Mouse (Mus musculus) midbrain, postnatal 0 days (tissue): ENCODE data around the gene Il21r. TPM values are rescaled to one million over a fixed set of nuclear protein-coding genes. Genes with fewer than 3 reads are reported as not detected.

ENCODE experiments used
- ATAC-seq: fragments of 200-750 bp; cut with Nextera tagmentation; 2 replicates; pipeline ENCODE4 v1.8.0; 2017; ENCODE audit warnings: moderate number of reproducible peaks, mild to moderate bottlenecking, moderate TSS enrichment, moderate library complexity; ENCODE audit not compliant: low FRiP score
- DNase-seq: peaks from one replicate; pipeline ENCODE4 v3.0.0-alpha.2; 2015; ENCODE audit warnings: low spot score
- H3K27ac ChIP-seq: fragments of 300-500 bp; sonication (generic); 2 replicates; pipeline ENCODE4 v1.5.1; 2014; ENCODE audit warnings: low read depth, mild to moderate bottlenecking, low read length, mixed read lengths
- H3K27me3 ChIP-seq: fragments of 300-500 bp; sonication (generic); 2 replicates; pipeline ENCODE4 v1.6.1; 2014; ENCODE audit warnings: low read length, control low read depth, mixed read lengths; ENCODE audit not compliant: insufficient read depth
- H3K36me3 ChIP-seq: fragments of 300-500 bp; sonication (generic); 2 replicates; pipeline ENCODE4 v1.6.1; 2014; ENCODE audit warnings: low read length, control low read depth, mixed read lengths; ENCODE audit not compliant: insufficient read depth
- H3K4me1 ChIP-seq: fragments of 300-500 bp; sonication (generic); 2 replicates; pipeline ENCODE4 v1.6.1; 2014; ENCODE audit warnings: mild to moderate bottlenecking, control low read depth, antibody characterized with exemption, low read length, mixed read lengths; ENCODE audit not compliant: insufficient read depth
- H3K4me2 ChIP-seq: fragments of 300-500 bp; sonication (generic); 2 replicates; pipeline ENCODE4 v1.6.1; 2014; ENCODE audit warnings: low read depth, mild to moderate bottlenecking, low read length, mixed read lengths; ENCODE audit not compliant: poor library complexity, severe bottlenecking
- H3K4me3 ChIP-seq: fragments of 300-500 bp; sonication (generic); 2 replicates; pipeline ENCODE4 v1.5.1; 2014; ENCODE audit warnings: low read depth, mild to moderate bottlenecking, low read length, moderate library complexity
- H3K9ac ChIP-seq: fragments of 300-500 bp; sonication (generic); replicated peaks from 2 replicates; pipeline ENCODE4 v1.6.1; 2014; ENCODE audit warnings: mild to moderate bottlenecking, low read length, moderate library complexity, mixed read lengths; ENCODE audit not compliant: poor library complexity, severe bottlenecking
- H3K9me3 ChIP-seq: fragments of 300-500 bp; sonication (generic); 2 replicates; pipeline ENCODE4 v1.6.1; 2016; ENCODE audit warnings: low read length, control low read depth
- CTCF ChIP-seq: IDR thresholded peaks from 2 replicates; pipeline ENCODE4 v1.5.1; 2016; ENCODE audit warnings: antibody characterized with exemption, mild to moderate bottlenecking
- WGBS: fragments of 180-500 bp; shearing (Covaris S2); extraction: QIAGEN DNeasy Blood & Tissue Kit; methylation state at CpG from one replicate; pipeline ENCODE4 v1.1.7; 2014; 5-methylcytosine and 5-hydroxymethylcytosine counted together
- polyA plus RNA-seq: library from polyadenylated mRNA; unstranded; fragments of >200 nt; fragmentation: Nextera tagmentation; extraction: Ambion mirVana; gene quantifications from 2 replicates; pipeline ENCODE4 v1.2.1, GENCODE M21; 2015
- total RNA-seq: library from RNA; depleted of rRNA; stranded (reverse); fragments of >200 nt; gene quantifications from 2 replicates; pipeline ENCODE4 v1.2.3, GENCODE M21; 2014

Gene Il21r
- total and polyA plus RNA-seq, 2 experiments from 2014 or later = 0.21 to 0.44 TPM

GRCm38 (mm10) chr7:125607384-125608182 is 4.4 kb downstream of the Il21r start:
- Histone ChIP-seq H3K4me3 (no peak overlapping the region), H3K9me3 (no peaks in the 10 kb centered on the region)

GRCm38 (mm10) chr7:125608183-125608688 is 5.0 kb downstream of the Il21r start:
- DNase-seq (no peak), ATAC-seq (no peak)
- no peaks in the 10 kb centered on the region for H3K27me3 ChIP-seq
- H3K9ac ChIP-seq = no peak overlapping the region
- no peaks in the 10 kb centered on the region for H3K9me3 ChIP-seq
- no peaks in the 10 kb centered on the region for H3K36me3 ChIP-seq
- no peaks in the 10 kb centered on the region for H3K4me1 ChIP-seq
- no peak overlapping the region for H3K4me3 ChIP-seq
- 91% methylated on average over 4 of the region's 4 CpGs for WGBS
- TF ChIP-seq CTCF = no peak
- no peak overlapping the region for H3K4me2 ChIP-seq
- no peak overlapping the region for H3K27ac ChIP-seq

More at GRCm38 (mm10) chr7:125607384-125608182, 4.4 kb downstream of the Il21r start:
- no peaks in the 10 kb centered on the region for H3K36me3 ChIP-seq
- DNase-seq (no peak), ATAC-seq (no peak)
- no peak overlapping the region for H3K4me2 ChIP-seq
- H3K4me1 ChIP-seq = no peaks in the 10 kb centered on the region
- H3K27me3 ChIP-seq = no peaks in the 10 kb centered on the region
- no peak overlapping the region for H3K9ac ChIP-seq
- no peak overlapping the region for H3K27ac ChIP-seq
- no peak for TF ChIP-seq CTCF
- 62% methylated on average over 6 of the region's 6 CpGs for WGBS

- no peak overlapping the region for H3K4me3 ChIP-seq
- 89% methylated on average over 5 of the region's 5 CpGs for WGBS
- no peaks in the 10 kb centered on the region for H3K4me1 ChIP-seq
- ATAC-seq (no peak), DNase-seq (no peak)
- no peak overlapping the region for H3K4me2 ChIP-seq
- no peak overlapping the region for H3K27ac ChIP-seq
- TF ChIP-seq CTCF = no peak
- H3K9ac ChIP-seq = no peak overlapping the region
- H3K36me3 ChIP-seq = no peaks in the 10 kb centered on the region
- H3K27me3 ChIP-seq = no peaks in the 10 kb centered on the region
- no peaks in the 10 kb centered on the region for H3K9me3 ChIP-seq
These were observed 10.3 kb downstream of the Il21r start for GRCm38 (mm10) chr7:125613579-125613978.

GRCm38 (mm10) chr7:125615453-125615852 is 12.2 kb downstream of the Il21r start:
- H3K4me1 ChIP-seq = no peaks in the 10 kb centered on the region
- DNase-seq (no peak), ATAC-seq (no peak)
- no peaks in the 10 kb centered on the region for H3K27me3 ChIP-seq
- no peak overlapping the region for H3K27ac ChIP-seq
- no peaks in the 10 kb centered on the region for H3K9me3 ChIP-seq
- no peak overlapping the region for H3K4me2 ChIP-seq
- no peak overlapping the region for H3K9ac ChIP-seq
- WGBS = 90% methylated on average over 7 of the region's 7 CpGs
- H3K36me3 ChIP-seq = no peaks in the 10 kb centered on the region
- no peak for TF ChIP-seq CTCF
- no peak overlapping the region for H3K4me3 ChIP-seq

GRCm38 (mm10) chr7:125618016-125618415 is 14.8 kb downstream of the Il21r start:
- H3K9me3 ChIP-seq = no peaks in the 10 kb centered on the region
- ATAC-seq (no peak), DNase-seq (no peak)
- H3K27me3 ChIP-seq = no peaks in the 10 kb centered on the region
- 87% methylated on average over 7 of the region's 7 CpGs for WGBS
- H3K4me3 ChIP-seq = no peak overlapping the region
- no peaks in the 10 kb centered on the region for H3K4me1 ChIP-seq
- H3K36me3 ChIP-seq = no peaks in the 10 kb centered on the region
- H3K27ac ChIP-seq = no peak overlapping the region
- no peak for TF ChIP-seq CTCF
- no peak overlapping the region for H3K9ac ChIP-seq
- no peak overlapping the region for H3K4me2 ChIP-seq

- Histone ChIP-seq H3K4me1 (no peaks in the 10 kb centered on the region), H3K9ac (no peak overlapping the region), H3K36me3 (no peaks in the 10 kb centered on the region), H3K27ac (no peak overlapping the region), H3K27me3 (no peaks in the 10 kb centered on the region), H3K4me3 (no peak overlapping the region), H3K9me3 (no peaks in the 10 kb centered on the region), H3K4me2 (no peak overlapping the region)
- WGBS = 69% methylated on average over 4 of the region's 4 CpGs
- ATAC-seq (no peak), DNase-seq (no peak)
- no peak for TF ChIP-seq CTCF
These were observed 16.8 kb downstream of the Il21r start for GRCm38 (mm10) chr7:125620077-125620476.
